Comparison of ENCODE assay signal across 8 mouse cellular contexts in genomic region chr8:120276891-120277426, GRCm38 (mm10). TPM values are rescaled to one million over a fixed set of nuclear protein-coding genes. Genes with fewer than 3 reads are reported as not detected.
DNase-seq lines count a peak whose midpoint lies in the region; ATAC-seq and TF ChIP-seq lines count a peak whose summit lies in the region.

No protein-coding gene starts in this region.

- H3K4me1 ChIP-seq in MEL (ENCODE audit: control insufficient read depth in 1 of 2, insufficient read depth in 2 of 2, low read length in 2 of 2), result peaks cover 0 to 9% of the 10 kb centered on the region in 2 experiments; a peak in 2 of 4 replicates
- peaks cover 49% of the 10 kb centered on the region for H3K4me1 ChIP-seq in intestine, embryonic 16.5 days (ENCODE audit: control insufficient read depth, insufficient read depth, low read length)
- peaks cover 25% of the 10 kb centered on the region for H3K4me1 ChIP-seq in lung, postnatal 0 days (ENCODE audit: insufficient read depth, low read depth, low read length)
- H3K4me1 ChIP-seq in stomach, embryonic 14.5 days (ENCODE audit: control insufficient read depth, insufficient read depth, low read length), result peaks cover 57% of the 10 kb centered on the region

- H3K27me3 ChIP-seq in MEL (ENCODE audit: control insufficient read depth in 1 of 2, insufficient read depth in 2 of 2, low read length in 2 of 2), result no peaks in the 10 kb centered on the region
- no peaks in the 10 kb centered on the region for H3K27me3 ChIP-seq in intestine, embryonic 16.5 days (replicated peaks; ENCODE audit: control insufficient read depth, insufficient read depth, low read length)
- H3K27me3 ChIP-seq in lung, postnatal 0 days (replicated peaks; ENCODE audit: insufficient read depth, low read length), result no peaks in the 10 kb centered on the region
- no peaks in the 10 kb centered on the region for H3K27me3 ChIP-seq in stomach, embryonic 14.5 days (ENCODE audit: control insufficient read depth, insufficient read depth, low read length)

- TF ChIP-seq EP300 in MEL (IDR thresholded peaks at IDR 0.05; ENCODE audit: low read depth in 1 of 2, low read length in 2 of 2), result 0 out of 4 replicates have a peak, but pooled peaks of 1 of the 2 experiments have one; percentile 10
- TF ChIP-seq EP300 in lung, postnatal 0 days (IDR thresholded peaks at IDR 0.05), result no peak

- WGBS in intestine, embryonic 16.5 days, result 12% methylated on average over 16 of the region's 16 CpGs
- 3% methylated on average over 15 of the region's 16 CpGs for WGBS in lung, postnatal 0 days
- 12% methylated on average over 16 of the region's 16 CpGs for WGBS in stomach, embryonic 14.5 days

- H3K4me3 ChIP-seq in MEL (ENCODE audit: control insufficient read depth in 1 of 2, insufficient read depth in 1 of 2, low read depth in 2 of 2, low read length in 2 of 2), result peak overlapping the region; percentile 58 to 70
- H3K4me3 ChIP-seq in intestine, embryonic 16.5 days (ENCODE audit: low read length), result peak overlapping the region; percentile 48
- peak overlapping the region; percentile 36 for H3K4me3 ChIP-seq in lung, postnatal 0 days (ENCODE audit: low read depth, low read length)
- peak overlapping the region; percentile 34 for H3K4me3 ChIP-seq in stomach, embryonic 14.5 days (ENCODE audit: low read depth, low read length)

- H3K9ac ChIP-seq in MEL (ENCODE audit: control insufficient read depth, low read depth, low read length, poor library complexity, severe bottlenecking), result peak overlapping the region; percentile 71
- peak overlapping the region; percentile 74 for H3K9ac ChIP-seq in intestine, embryonic 16.5 days (ENCODE audit: low read depth, low read length)
- peak overlapping the region; percentile 12; the same call in 1 of the 2 replicates for H3K9ac ChIP-seq in lung, postnatal 0 days (replicated peaks; ENCODE audit: low read depth)
- H3K9ac ChIP-seq in stomach, embryonic 14.5 days (replicated peaks; ENCODE audit: low read depth, low read length), result peak overlapping the region; percentile 40; the same call in 1 of the 2 replicates

- H3K4me2 ChIP-seq in intestine, embryonic 16.5 days (ENCODE audit: low read depth, low read length), result peak overlapping the region; percentile 70
- H3K4me2 ChIP-seq in lung, postnatal 0 days (replicated peaks; ENCODE audit: low read depth, low read length), result peak overlapping the region; percentile 75
- peak overlapping the region; percentile 76 for H3K4me2 ChIP-seq in stomach, embryonic 14.5 days (replicated peaks; ENCODE audit: low read depth, low read length)

- peaks cover 0 to 3% of the 10 kb centered on the region in 2 experiments; a peak in 1 of 4 replicates for H3K36me3 ChIP-seq in MEL (ENCODE audit: control insufficient read depth in 1 of 2, insufficient read depth in 2 of 2, low read length in 2 of 2)
- H3K36me3 ChIP-seq in intestine, embryonic 16.5 days (ENCODE audit: control insufficient read depth, insufficient read depth, low read length), result no peaks in the 10 kb centered on the region
- H3K36me3 ChIP-seq in lung, postnatal 0 days (ENCODE audit: insufficient read depth, low read length), result no peaks in the 10 kb centered on the region
- H3K36me3 ChIP-seq in stomach, embryonic 14.5 days (ENCODE audit: control insufficient read depth, insufficient read depth, low read length), result no peaks in the 10 kb centered on the region

- H3K79me2 ChIP-seq in MEL (ENCODE audit: control insufficient read depth, insufficient read depth, low read length, poor library complexity), result no peaks in the 10 kb centered on the region

- TF ChIP-seq POLR2A in MEL (IDR thresholded peaks at IDR 0.05; ENCODE audit: control insufficient read depth in 1 of 2, insufficient read depth in 1 of 2, low read depth in 1 of 2, low read length in 2 of 2, poor library complexity in 1 of 2), result peak in 1 of 2 experiments; percentile 49; a peak in 2 of 4 replicates

- no peak; the same call in none of the 2 replicates for TF ChIP-seq RAD21 in MEL (IDR thresholded peaks at IDR 0.05; ENCODE audit: low read depth, low read length)

- TF ChIP-seq CTCF in MEL (IDR thresholded peaks at IDR 0.05 in 2 of 3, conservative IDR thresholded peaks at IDR 0.05 in 1 of 3; ENCODE audit: control insufficient read depth in 1 of 3, insufficient read depth in 1 of 3, low read depth in 2 of 3, low read length in 3 of 3, poor library complexity in 1 of 3, severe bottlenecking in 1 of 3), result peak in 2 of 3 experiments; percentile 68 to 70; a peak in 5 of 6 replicates
- TF ChIP-seq CTCF in lung, postnatal 0 days (IDR thresholded peaks at IDR 0.05), result peak; percentile 67

- DNase-seq in adrenal gland, postnatal 10 days, result peak; percentile 65
- DNase-seq in adrenal gland, adult 18-20 months (ENCODE audit: low spot score in 2 of 2), result no peak
- DNase-seq in MEL (ENCODE audit: low read depth, low spot score), result peak; percentile 88
- DNase-seq in gastrocnemius, adult 18-20 months (ENCODE audit: low spot score), result peak; percentile 55
- DNase-seq in lung, postnatal 0 days (ENCODE audit: low spot score), result peak; percentile 79
- DNase-seq in layer of hippocampus, adult 9-11 months, result no peak

- no peaks in the 10 kb centered on the region for H3K9me3 ChIP-seq in MEL (replicated peaks; ENCODE audit: insufficient read depth, low read length)
- H3K9me3 ChIP-seq in intestine, embryonic 16.5 days (ENCODE audit: control insufficient read depth, low read length), result no peaks in the 10 kb centered on the region
- H3K9me3 ChIP-seq in lung, postnatal 0 days (ENCODE audit: low read length), result no peaks in the 10 kb centered on the region
- H3K9me3 ChIP-seq in stomach, embryonic 14.5 days (ENCODE audit: control insufficient read depth, low read depth, low read length), result no peaks in the 10 kb centered on the region

- peak overlapping the region; percentile 36 for H3K27ac ChIP-seq in MEL (ENCODE audit: control insufficient read depth, low read depth, low read length)
- H3K27ac ChIP-seq in intestine, embryonic 16.5 days (ENCODE audit: low read length), result peak overlapping the region; percentile 92
- H3K27ac ChIP-seq in lung, postnatal 0 days (ENCODE audit: low read length), result peak overlapping the region; percentile 71
- peak overlapping the region; percentile 96 for H3K27ac ChIP-seq in stomach, embryonic 14.5 days (ENCODE audit: low read length)

- ATAC-seq in intestine, embryonic 16.5 days, result peak; percentile 20
- ATAC-seq in lung, postnatal 0 days, result peak; percentile 24
- no peak for ATAC-seq in stomach, embryonic 14.5 days (ENCODE audit: insufficient number of reproducible peaks, insufficient read depth, low FRiP score, low read depth)

TF ChIP-seq in MEL, 35 proteins besides CTCF, POLR2A, EP300 and RAD21 (continues in another document):
- TF ChIP-seq ZNF384 (IDR thresholded peaks at IDR 0.05; ENCODE audit: low read depth, low read length), result no peak
- peak; percentile 10 for TF ChIP-seq NELFE (IDR thresholded peaks at IDR 0.05; ENCODE audit: low read depth, low read length)
- no peak for TF ChIP-seq MEF2A (IDR thresholded peaks at IDR 0.05; ENCODE audit: extremely low read depth, insufficient replicate concordance, low read depth, low read length, poor library complexity, severe bottlenecking)
- 0 out of 2 replicates have a peak, but pooled peaks have one; percentile 23 for TF ChIP-seq ELF1 (IDR thresholded peaks at IDR 0.05; ENCODE audit: low read depth, low read length)
- TF ChIP-seq E2F4 (IDR thresholded peaks at IDR 0.05; ENCODE audit: borderline replicate concordance, low read depth, low read length), result no peak
- no peak for TF ChIP-seq MAZ (IDR thresholded peaks at IDR 0.05; ENCODE audit: low read depth, low read length)
- no peak for TF ChIP-seq ZKSCAN1 (IDR thresholded peaks at IDR 0.05; ENCODE audit: low read depth, low read length)
- 0 out of 2 replicates have a peak, but pooled peaks have one; percentile 26 for TF ChIP-seq SMC3 (IDR thresholded peaks at IDR 0.05; ENCODE audit: low read depth, low read length)
- peak; percentile 91 for TF ChIP-seq MAX (IDR thresholded peaks at IDR 0.05; ENCODE audit: low read length)
- no peak for TF ChIP-seq UBTF (IDR thresholded peaks at IDR 0.05; ENCODE audit: borderline replicate concordance, insufficient read depth, low read depth, low read length)
- no peak for TF ChIP-seq MAFK (IDR thresholded peaks at IDR 0.05; ENCODE audit: borderline replicate concordance, low read depth, low read length)
- TF ChIP-seq POLR2AphosphoS5 (IDR thresholded peaks at IDR 0.05; ENCODE audit: borderline replicate concordance, low read depth, low read length), result no peak
- no peak for TF ChIP-seq TAL1 (IDR thresholded peaks at IDR 0.05; ENCODE audit: low read length)
- TF ChIP-seq CHD2 (IDR thresholded peaks at IDR 0.05; ENCODE audit: low read length), result no peak
- TF ChIP-seq ZC3H11A (IDR thresholded peaks at IDR 0.05; ENCODE audit: low read depth, low read length), result no peak
- peak; percentile 95 for TF ChIP-seq MXI1 (IDR thresholded peaks at IDR 0.05; ENCODE audit: low read depth, low read length)
- TF ChIP-seq JUND (IDR thresholded peaks at IDR 0.05; ENCODE audit: low read depth, low read length), result no peak
- TF ChIP-seq CHD1 (IDR thresholded peaks at IDR 0.05; ENCODE audit: low read depth, low read length), result no peak
- TF ChIP-seq NRF1 (IDR thresholded peaks at IDR 0.05; ENCODE audit: insufficient read depth, low read depth, low read length, poor library complexity, severe bottlenecking), result no peak
- TF ChIP-seq POLR2AphosphoS2 (IDR thresholded peaks at IDR 0.05; ENCODE audit: low read length), result no peak
- 0 out of 2 replicates have a peak, but pooled peaks have one; percentile 4 for TF ChIP-seq ETS1 (IDR thresholded peaks at IDR 0.05; ENCODE audit: low read depth, low read length)
- no peak for TF ChIP-seq MYB (IDR thresholded peaks at IDR 0.05; ENCODE audit: low read depth, low read length)
- TF ChIP-seq USF2 (IDR thresholded peaks at IDR 0.05; ENCODE audit: borderline replicate concordance in 1 of 2, insufficient read depth in 1 of 2, low read depth in 1 of 2, low read length in 2 of 2), result no peak
- TF ChIP-seq TCF12 (IDR thresholded peaks at IDR 0.05; ENCODE audit: low read depth, low read length), result no peak; the same call in 1 of the 2 replicates
- no peak for TF ChIP-seq GABPA (IDR thresholded peaks at IDR 0.05; ENCODE audit: low read depth, low read length)

RNA-seq across cellular contexts. Expression of gene Gse1, which starts 48.7 kb away (rescaled TPM):
- 10 to 100 TPM; 27.2 to 42.9 TPM for total RNA-seq in adrenal gland, postnatal 10 days (2021)
- 10 to 100 TPM; 23.9 to 24.1 TPM for total RNA-seq in adrenal gland, adult 18-20 months (2021)
- total RNA-seq in MEL (2012; rRNA removed), result 23.1 and 23.6 TPM in 2 replicates
- polyA plus RNA-seq in MEL (2012; ENCODE audit: insufficient read depth in 1 of 2, insufficient read length in 2 of 2, low read depth in 1 of 2, low replicate concordance in 2 of 2, missing spikeins in 1 of 2), result 100 to 1,000 TPM in 1 of 2 experiments, 10 to 100 TPM in 1; 66.9 to 128 TPM
- 10 to 100 TPM; 28.9 to 32.6 TPM for total RNA-seq in gastrocnemius, adult 18-20 months (2021)
- polyA plus RNA-seq in intestine, embryonic 16.5 days (2015; fragmentation: Nextera tagmentation; extraction: Ambion mirVana), result 7.3 and 8.3 TPM in 2 replicates
- polyA plus RNA-seq in lung, postnatal 0 days (2015; fragmentation: Nextera tagmentation; extraction: Ambion mirVana), result 9.5 and 9.9 TPM in 2 replicates
- 11.1 and 11.6 TPM in 2 replicates for polyA plus RNA-seq in stomach, embryonic 14.5 days (2014; fragmentation: Nextera tagmentation; extraction: Ambion mirVana)

Comparison
In these comparisons a context has a peak if more than half of its experiments do, and no peak if none do; other contexts are left out.
1. DNase-seq: peak in adrenal gland, postnatal 10 days (single experiment), MEL (single experiment), gastrocnemius, adult 18-20 months (single experiment) and lung, postnatal 0 days (single experiment); none in adrenal gland, adult 18-20 months (0 of 2) and layer of hippocampus, adult 9-11 months (single experiment).
2. H3K27ac ChIP-seq: peak in every context shown above with its lines; median percentile 96 in stomach, embryonic 14.5 days; 92 in intestine, embryonic 16.5 days; 71 in lung, postnatal 0 days; 36 in MEL.
3. H3K9ac ChIP-seq: peak in every context shown above with its lines; median percentile 74 in intestine, embryonic 16.5 days; 71 in MEL; 40 in stomach, embryonic 14.5 days; 12 in lung, postnatal 0 days.
4. Peak in every context shown above with its lines, with median percentiles within 50 percentile points of each other: H3K4me3 ChIP-seq and H3K4me2 ChIP-seq.